Mouse (Mus musculus): ENCODE measurements around the gene Cyp2w1.

- TF ChIP-seq EP300 (IDR thresholded peaks at IDR 0.05; ENCODE audit: insufficient read depth, low read depth, low read length): no peak
- no peak for TF ChIP-seq CTCF (IDR thresholded peaks at IDR 0.05)
- no peak for TF ChIP-seq POLR2A (IDR thresholded peaks at IDR 0.05; ENCODE audit: insufficient read depth, low read depth, low read length)
Measured at GRCm38 (mm10) chr5:139321331-139321730, 31.1 kb upstream of the Cyp2w1 start.

Data from heart, adult 2 months (tissue).